Mouse (Mus musculus): ENCODE data around the gene Vps33b.

DNA sequence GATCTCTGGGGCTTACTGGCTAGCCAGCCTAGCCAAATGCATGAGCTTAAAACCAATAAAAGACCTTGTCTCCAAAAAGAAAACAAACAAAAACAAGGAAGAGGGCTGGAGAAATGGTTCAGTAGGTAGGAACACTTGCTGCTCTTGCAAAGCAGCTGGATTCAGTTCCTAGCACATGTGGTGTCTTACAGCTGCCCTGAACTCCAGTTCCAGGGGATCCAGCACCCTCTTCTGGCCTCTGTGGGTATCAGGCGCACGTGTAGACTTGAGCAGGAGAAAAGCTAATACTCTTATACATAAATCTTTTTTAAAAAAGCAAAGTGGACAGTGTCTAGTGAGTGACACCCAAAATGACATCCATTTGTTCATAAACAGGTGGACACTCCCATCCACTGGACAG lies 32.1 kb downstream of the Vps33b start:
- TF ChIP-seq CEBPB (IDR thresholded peaks at IDR 0.05; ENCODE audit: low read depth) (no peak), USF1 (IDR thresholded peaks at IDR 0.05; ENCODE audit: low read depth) (no peak), CTCF (IDR thresholded peaks at IDR 0.05; ENCODE audit: control insufficient read depth, insufficient read depth, insufficient read length) (no peak), MYOD1 (IDR thresholded peaks at IDR 0.05; ENCODE audit: control insufficient read depth, insufficient read length, low read depth) (no peak), FOSL1 (IDR thresholded peaks at IDR 0.05; ENCODE audit: insufficient read depth, low read length, poor library complexity, severe bottlenecking) (no peak), MAX (IDR thresholded peaks at IDR 0.05) (no peak), MYOG (IDR thresholded peaks at IDR 0.05; ENCODE audit: control insufficient read depth, extremely low read depth, insufficient read length) (no peak)
